8 mouse cellular contexts compared by ENCODE assay signal in genomic region chr3:32366246-32366734, GRCm38 (mm10). TPM values are rescaled to one million over a fixed set of nuclear protein-coding genes. Genes with fewer than 3 reads are reported as not detected.
DNase-seq lines count a peak whose midpoint lies in the region; ATAC-seq lines count a peak whose summit lies in the region.

No protein-coding gene starts in this region.

- no peaks in the 10 kb centered on the region for H3K36me3 ChIP-seq in forebrain, embryonic 10.5 days (replicated peaks)
- no peaks in the 10 kb centered on the region for H3K36me3 ChIP-seq in limb, embryonic 12.5 days
- no peaks in the 10 kb centered on the region for H3K36me3 ChIP-seq in neural tube, embryonic 12.5 days

- no peak overlapping the region for H3K9ac ChIP-seq in limb, embryonic 12.5 days (replicated peaks)
- H3K9ac ChIP-seq in neural tube, embryonic 12.5 days = peak overlapping the region; percentile 87; the same call in 1 of the 2 replicates

- DNase-seq in kidney, adult 11 months = peak; percentile 14
- no peak for DNase-seq in kidney, postnatal 14 days
- peak; percentile 51 for DNase-seq in R1 (ENCODE audit: low read depth, low spot score)
- no peak for DNase-seq in forebrain, embryonic 10.5 days (ENCODE audit: extremely low spot score, low spot score)
- no peak for DNase-seq in adrenal gland, postnatal 36 days
- no peak for DNase-seq in urinary bladder, postnatal 36 days (ENCODE audit: low spot score in 2 of 2)

- no peaks in the 10 kb centered on the region for H3K9me3 ChIP-seq in forebrain, embryonic 10.5 days
- no peaks in the 10 kb centered on the region for H3K9me3 ChIP-seq in limb, embryonic 12.5 days
- H3K9me3 ChIP-seq in neural tube, embryonic 12.5 days = no peaks in the 10 kb centered on the region

- peak; percentile 14; the same call in 1 of the 2 replicates for ATAC-seq in limb, embryonic 12.5 days (ENCODE audit: insufficient number of reproducible peaks, insufficient read depth, low FRiP score, low TSS enrichment, low read depth)
- peak; percentile 63 for ATAC-seq in neural tube, embryonic 12.5 days (ENCODE audit: low FRiP score, low read depth)

- peaks cover 12% of the 10 kb centered on the region for H3K27me3 ChIP-seq in forebrain, embryonic 10.5 days (ENCODE audit: poor library complexity, severe bottlenecking)
- H3K27me3 ChIP-seq in limb, embryonic 12.5 days = peaks cover 8% of the 10 kb centered on the region
- H3K27me3 ChIP-seq in neural tube, embryonic 12.5 days (replicated peaks) = no peaks in the 10 kb centered on the region

- H3K4me3 ChIP-seq in forebrain, embryonic 10.5 days = peak overlapping the region; percentile 82
- H3K4me3 ChIP-seq in limb, embryonic 12.5 days (replicated peaks) = peak overlapping the region; percentile 87
- peak overlapping the region; percentile 83 for H3K4me3 ChIP-seq in neural tube, embryonic 12.5 days

- peak overlapping the region; percentile 93; the same call in 1 of the 2 replicates for H3K27ac ChIP-seq in forebrain, embryonic 10.5 days
- no peak overlapping the region for H3K27ac ChIP-seq in limb, embryonic 12.5 days
- H3K27ac ChIP-seq in neural tube, embryonic 12.5 days = no peak overlapping the region

- peak overlapping the region; percentile 79 for H3K4me2 ChIP-seq in limb, embryonic 12.5 days
- H3K4me2 ChIP-seq in neural tube, embryonic 12.5 days (replicated peaks) = peak overlapping the region; percentile 74

- peaks cover 20% of the 10 kb centered on the region for H3K4me1 ChIP-seq in forebrain, embryonic 10.5 days
- H3K4me1 ChIP-seq in limb, embryonic 12.5 days (replicated peaks) = peaks cover 10% of the 10 kb centered on the region
- peaks cover 8% of the 10 kb centered on the region for H3K4me1 ChIP-seq in neural tube, embryonic 12.5 days

- 66% methylated on average over 17 of the region's 17 CpGs for WGBS in forebrain, embryonic 10.5 days
- 64% methylated on average over 17 of the region's 17 CpGs for WGBS in limb, embryonic 12.5 days
- WGBS in neural tube, embryonic 12.5 days = 54% methylated on average over 17 of the region's 17 CpGs

RNA-seq across cellular contexts. Expression of gene Zmat3, which starts 0.5 kb away (rescaled TPM):
- 7.5 and 8.2 TPM in 2 replicates for polyA plus RNA-seq in forebrain, embryonic 10.5 days (2016; fragmentation: Nextera tagmentation; extraction: Ambion mirVana)
- 5.4 and 5.9 TPM in 2 replicates for polyA plus RNA-seq in limb, embryonic 12.5 days (2016; fragmentation: Nextera tagmentation; extraction: Ambion mirVana)
- 8.2 and 8.7 TPM in 2 replicates for polyA plus RNA-seq in neural tube, embryonic 12.5 days (2016; fragmentation: Nextera tagmentation; extraction: Ambion mirVana)
- 10 to 100 TPM; 19.1 to 22.3 TPM for total RNA-seq in adrenal gland, postnatal 36 days (2021)

RNA-seq across cellular contexts. Expression of gene Pik3ca, which starts 31.2 kb away (rescaled TPM):
- polyA plus RNA-seq in forebrain, embryonic 10.5 days (2016; fragmentation: Nextera tagmentation; extraction: Ambion mirVana) = 5.0 and 8.0 TPM in 2 replicates
- polyA plus RNA-seq in limb, embryonic 12.5 days (2016; fragmentation: Nextera tagmentation; extraction: Ambion mirVana) = 11.4 and 12.0 TPM in 2 replicates
- polyA plus RNA-seq in neural tube, embryonic 12.5 days (2016; fragmentation: Nextera tagmentation; extraction: Ambion mirVana) = 15.7 and 18.9 TPM in 2 replicates
- total RNA-seq in adrenal gland, postnatal 36 days (2021) = 10 to 100 TPM; 52.4 to 62.6 TPM

Comparison
In these comparisons a context has a peak if more than half of its experiments do, and no peak if none do; other contexts are left out.
1. DNase-seq: peak in kidney, adult 11 months (single experiment) and R1 (single experiment); none in kidney, postnatal 14 days (single experiment), forebrain, embryonic 10.5 days (single experiment), adrenal gland, postnatal 36 days (0 of 2) and urinary bladder, postnatal 36 days (0 of 2).
2. Peak in every context shown above with its lines, with median percentiles within 50 percentile points of each other: H3K4me3 ChIP-seq.